Mouse (Mus musculus) layer of hippocampus, adult 9-10 months (tissue): ENCODE measurements at regions not wholly inside any gene's neighbourhood (a gene's known extent, or its start where the extent isn't known, plus 50 kb on each side); places are given as distances from the start of the nearest gene placed in this dataset.

Experiments used
- DNase-seq: peaks from one replicate; pipeline ENCODE4 v3.0.0; 2022; ENCODE audit warnings: low spot score

GRCm38 (mm10) chrX:10770575-10770974, 55.8 kb downstream of the Mid1ip1 start:
- DNase-seq = no peak

- DNase-seq = no peak
Measured at GRCm38 (mm10) chrX:10775714-10776515, 61.1 kb downstream of the Mid1ip1 start.

- no peak for DNase-seq
Measured at GRCm38 (mm10) chrX:10776516-10776818, 61.7 kb downstream of the Mid1ip1 start.

GRCm38 (mm10) chrX:10778014-10778413, 63.2 kb downstream of the Mid1ip1 start:
- DNase-seq = no peak

GRCm38 (mm10) chrX:10786359-10786758, 71.5 kb downstream of the Mid1ip1 start:
- DNase-seq = no peak

- no peak for DNase-seq
Measured at GRCm38 (mm10) chrX:10787057-10787456, 72.2 kb downstream of the Mid1ip1 start.

- DNase-seq = no peak
Measured at GRCm38 (mm10) chrX:10820313-10820920, 105.6 kb downstream of the Mid1ip1 start.

- DNase-seq = no peak
Measured at GRCm38 (mm10) chrX:10833681-10834080, 118.9 kb downstream of the Mid1ip1 start.

- no peak for DNase-seq
Measured at GRCm38 (mm10) chrX:10857089-10857488, 142.3 kb downstream of the Mid1ip1 start.

- DNase-seq = no peak
Measured at GRCm38 (mm10) chrX:10857668-10858067, 142.9 kb downstream of the Mid1ip1 start.

GRCm38 (mm10) chrX:10871613-10872012, 156.8 kb downstream of the Mid1ip1 start:
- DNase-seq = peak; percentile 10

- no peak for DNase-seq
Measured at GRCm38 (mm10) chrX:10877856-10878255, 163.0 kb downstream of the Mid1ip1 start.

- no peak for DNase-seq
Measured at GRCm38 (mm10) chrX:10878922-10879321, 164.1 kb downstream of the Mid1ip1 start.

- no peak for DNase-seq
Measured at GRCm38 (mm10) chrX:10883729-10884464, 169.1 kb downstream of the Mid1ip1 start.

GRCm38 (mm10) chrX:10892815-10893214, 178.0 kb downstream of the Mid1ip1 start:
- no peak for DNase-seq

GRCm38 (mm10) chrX:10896193-10896955, 181.6 kb downstream of the Mid1ip1 start:
- no peak for DNase-seq

- no peak for DNase-seq
Measured at GRCm38 (mm10) chrX:10902686-10903085, 187.9 kb downstream of the Mid1ip1 start.

- DNase-seq = no peak
Measured at GRCm38 (mm10) chrX:10904072-10904471, 189.3 kb downstream of the Mid1ip1 start.

- no peak for DNase-seq
Measured at GRCm38 (mm10) chrX:10904889-10905288, 190.1 kb downstream of the Mid1ip1 start.

GRCm38 (mm10) chrX:10911127-10912061, 196.6 kb downstream of the Mid1ip1 start:
- DNase-seq = no peak
